21 mouse cellular contexts compared by ENCODE assay signal in genomic region chr14:75516161-75516560, GRCm38 (mm10).
DNase-seq lines count a peak whose midpoint lies in the region; ATAC-seq and TF ChIP-seq lines count a peak whose summit lies in the region.
"Had no signal": no experiment of that assay in that cellular context is flagged by ENCODE, and none has a peak within 500 bp of the region (broad histone marks: within the 10 kb centered on the region; RNA-seq: fewer than 3 reads in every experiment).

No protein-coding gene starts in this region.

- no peaks in the 10 kb centered on the region for H3K4me1 ChIP-seq in lung, postnatal 0 days (ENCODE audit: insufficient read depth, low read depth, low read length)
- H3K4me1 ChIP-seq in CH12.LX (ENCODE audit: control insufficient read depth in 1 of 2, insufficient read depth in 2 of 2): peaks cover 6 to 16% of the 10 kb centered on the region in 2 experiments; a peak in 3 of 4 replicates
- peaks cover 31% of the 10 kb centered on the region for H3K4me1 ChIP-seq in forebrain, embryonic 14.5 days (ENCODE audit: control insufficient read depth, insufficient read depth, low read length)
- H3K4me1 ChIP-seq: stomach, embryonic 15.5 days had no signal

- TF ChIP-seq RAD21 in CH12.LX (IDR thresholded peaks at IDR 0.05; ENCODE audit: low read depth, low read length): no peak

- ATAC-seq in lung, postnatal 0 days: no peak
- no peak for ATAC-seq in forebrain, embryonic 14.5 days
- ATAC-seq in megakaryocyte progenitor cell, adult 5-6 weeks (replicated peaks; ENCODE audit: poor library complexity): peak; percentile 95

- peak; percentile 2 for DNase-seq in lung, postnatal 36 days
- no peak for DNase-seq in lung, postnatal 0 days (ENCODE audit: low spot score)
- DNase-seq in CH12.LX (ENCODE audit: extremely low read depth): peak; percentile 24
- no peak for DNase-seq in forebrain, embryonic 14.5 days (ENCODE audit: low spot score)
- no peak for DNase-seq in layer of hippocampus, adult 8-10 months (ENCODE audit: low spot score in 2 of 2)
- DNase-seq in heart, postnatal 14 days: no peak
- DNase-seq in ovary, postnatal 10 days (ENCODE audit: low spot score): no peak
- DNase-seq: adrenal gland, postnatal 14 days; cerebellum, adult 9-10 months; gastrocnemius, adult 2 months; heart, postnatal 10 days; kidney, adult 2 months; kidney, postnatal 36 days; layer of hippocampus, postnatal 36 days; lung, postnatal 10 days had no signal

- no peak overlapping the region for H3K27ac ChIP-seq in lung, postnatal 0 days (ENCODE audit: low read length)
- no peak overlapping the region for H3K27ac ChIP-seq in CH12.LX (ENCODE audit: insufficient read depth, low read depth)
- peak overlapping the region; percentile 88 for H3K27ac ChIP-seq in forebrain, embryonic 14.5 days (ENCODE audit: low read depth, low read length)
- H3K27ac ChIP-seq: gastrocnemius, adult 2 months; liver, embryonic 14.5 days; stomach, embryonic 15.5 days had no signal

- no peak overlapping the region for H3K4me2 ChIP-seq in lung, postnatal 0 days (replicated peaks; ENCODE audit: low read depth, low read length)
- peak overlapping the region; percentile 24; the same call in 1 of the 2 replicates for H3K4me2 ChIP-seq in CH12.LX (ENCODE audit: insufficient read depth, low read depth, poor library complexity, severe bottlenecking)
- H3K4me2 ChIP-seq in forebrain, embryonic 14.5 days (ENCODE audit: low read length): no peak overlapping the region
- H3K4me2 ChIP-seq: midbrain, embryonic 11.5 days; neural tube, embryonic 13.5 days; stomach, embryonic 15.5 days had no signal

- no peak overlapping the region for H3K9ac ChIP-seq in lung, postnatal 0 days (replicated peaks; ENCODE audit: low read depth)
- no peak overlapping the region for H3K9ac ChIP-seq in CH12.LX (ENCODE audit: insufficient read depth, low read depth)
- H3K9ac ChIP-seq in forebrain, embryonic 14.5 days (ENCODE audit: low read length): no peak overlapping the region
- H3K9ac ChIP-seq: liver, embryonic 14.5 days; neural tube, embryonic 13.5 days; stomach, embryonic 15.5 days had no signal

- H3K36me3 ChIP-seq in lung, postnatal 0 days (ENCODE audit: insufficient read depth, low read length): no peaks in the 10 kb centered on the region
- no peaks in the 10 kb centered on the region for H3K36me3 ChIP-seq in CH12.LX (replicated peaks in 1 of 2; ENCODE audit: control insufficient read depth in 1 of 2, insufficient read depth in 1 of 2, low read length in 1 of 2)
- H3K36me3 ChIP-seq in forebrain, embryonic 14.5 days (ENCODE audit: control insufficient read depth, insufficient read depth, low read length): no peaks in the 10 kb centered on the region
- H3K36me3 ChIP-seq: G1E; neural tube, embryonic 13.5 days; stomach, embryonic 15.5 days had no signal

- no peak overlapping the region for H3K4me3 ChIP-seq in lung, postnatal 0 days (ENCODE audit: low read depth, low read length)
- H3K4me3 ChIP-seq in CH12.LX (replicated peaks in 1 of 3; ENCODE audit: low read depth in 2 of 3, low read length in 2 of 3, poor library complexity in 1 of 3): no peak overlapping the region
- no peak overlapping the region for H3K4me3 ChIP-seq in forebrain, embryonic 14.5 days (ENCODE audit: low read depth, low read length)
- H3K4me3 ChIP-seq: gastrocnemius, adult 2 months; neural tube, embryonic 13.5 days; stomach, embryonic 15.5 days had no signal

- no peak for TF ChIP-seq POLR2A in CH12.LX (IDR thresholded peaks at IDR 0.05; ENCODE audit: low read depth, low read length)

- H3K9me3 ChIP-seq in lung, postnatal 0 days (ENCODE audit: low read length): no peaks in the 10 kb centered on the region
- H3K9me3 ChIP-seq in CH12.LX (replicated peaks; ENCODE audit: low read length): no peaks in the 10 kb centered on the region
- H3K9me3 ChIP-seq in forebrain, embryonic 14.5 days (replicated peaks; ENCODE audit: control insufficient read depth, low read length): no peaks in the 10 kb centered on the region
- H3K9me3 ChIP-seq: G1E; neural tube, embryonic 13.5 days; stomach, embryonic 15.5 days had no signal

- in situ Hi-C loops in CH12.LX (cut with MboI; ENCODE audit: low pct_ligation_motif_present, low pct_unique_long_range_greater_than_20kb, low sequenced_read_pairs): no loop called here

- no peak for TF ChIP-seq EP300 in lung, postnatal 0 days (IDR thresholded peaks at IDR 0.05)
- TF ChIP-seq EP300 in CH12.LX (IDR thresholded peaks at IDR 0.05; ENCODE audit: low read length): no peak

- no peak for TF ChIP-seq CTCF in lung, postnatal 0 days (IDR thresholded peaks at IDR 0.05)
- no peak for TF ChIP-seq CTCF in CH12.LX (conservative IDR thresholded peaks at IDR 0.05 in 1 of 2, IDR thresholded peaks at IDR 0.05 in 1 of 2; ENCODE audit: low read depth in 2 of 2, low read length in 2 of 2)

- dilution Hi-C loops in CH12.LX (cut with MboI; ENCODE audit: extremely low pct_ligation_motif_present, extremely low pct_unique_long_range_greater_than_20kb, low sequenced_read_pairs): no loop called here

- 83% methylated on average over 3 of the region's 3 CpGs for WGBS in lung, postnatal 0 days
- WGBS in forebrain, embryonic 14.5 days: 76% methylated on average over 3 of the region's 3 CpGs

- H3K27me3 ChIP-seq in lung, postnatal 0 days (replicated peaks; ENCODE audit: insufficient read depth, low read length): no peaks in the 10 kb centered on the region
- no peaks in the 10 kb centered on the region for H3K27me3 ChIP-seq in CH12.LX (replicated peaks)
- H3K27me3 ChIP-seq in forebrain, embryonic 14.5 days (replicated peaks; ENCODE audit: control insufficient read depth, insufficient read depth, low read length): no peaks in the 10 kb centered on the region
- H3K27me3 ChIP-seq: neural tube, embryonic 13.5 days; stomach, embryonic 15.5 days had no signal

- H3K79me2 ChIP-seq in CH12.LX (replicated peaks; ENCODE audit: control insufficient read depth, extremely low read depth, insufficient read depth, poor library complexity, severe bottlenecking): no peaks in the 10 kb centered on the region

- intact Hi-C loops in heart, postnatal 14 days (cut with DNase I): no loop called here

TF ChIP-seq in CH12.LX, 34 proteins besides CTCF, POLR2A, EP300 and RAD21:
- TF ChIP-seq TBP (conservative IDR thresholded peaks at IDR 0.05; ENCODE audit: low read depth, low read length): no peak
- TF ChIP-seq BHLHE40 (IDR thresholded peaks at IDR 0.05; ENCODE audit: low read depth, low read length): 0 out of 2 replicates have a peak, but pooled peaks have one; percentile 16
- TF ChIP-seq CHD2 (IDR thresholded peaks at IDR 0.05; ENCODE audit: low read length): no peak

Comparison
In these comparisons a context has a peak if more than half of its experiments do, and no peak if none do; other contexts are left out.
1. DNase-seq: peak in lung, postnatal 36 days (single experiment) and CH12.LX (single experiment); none in lung, postnatal 0 days (single experiment), forebrain, embryonic 14.5 days (single experiment), layer of hippocampus, adult 8-10 months (0 of 2), heart, postnatal 14 days (0 of 2) and ovary, postnatal 10 days (single experiment).